Mouse (Mus musculus): ENCODE data around the gene Pmfbp1. TPM values are rescaled to one million over a fixed set of nuclear protein-coding genes. Genes with fewer than 3 reads are reported as not detected.

Pmfbp1 gene
- total RNA-seq, 2 experiments from 2014 or later = 0.10 to 0.12 TPM

DNA sequence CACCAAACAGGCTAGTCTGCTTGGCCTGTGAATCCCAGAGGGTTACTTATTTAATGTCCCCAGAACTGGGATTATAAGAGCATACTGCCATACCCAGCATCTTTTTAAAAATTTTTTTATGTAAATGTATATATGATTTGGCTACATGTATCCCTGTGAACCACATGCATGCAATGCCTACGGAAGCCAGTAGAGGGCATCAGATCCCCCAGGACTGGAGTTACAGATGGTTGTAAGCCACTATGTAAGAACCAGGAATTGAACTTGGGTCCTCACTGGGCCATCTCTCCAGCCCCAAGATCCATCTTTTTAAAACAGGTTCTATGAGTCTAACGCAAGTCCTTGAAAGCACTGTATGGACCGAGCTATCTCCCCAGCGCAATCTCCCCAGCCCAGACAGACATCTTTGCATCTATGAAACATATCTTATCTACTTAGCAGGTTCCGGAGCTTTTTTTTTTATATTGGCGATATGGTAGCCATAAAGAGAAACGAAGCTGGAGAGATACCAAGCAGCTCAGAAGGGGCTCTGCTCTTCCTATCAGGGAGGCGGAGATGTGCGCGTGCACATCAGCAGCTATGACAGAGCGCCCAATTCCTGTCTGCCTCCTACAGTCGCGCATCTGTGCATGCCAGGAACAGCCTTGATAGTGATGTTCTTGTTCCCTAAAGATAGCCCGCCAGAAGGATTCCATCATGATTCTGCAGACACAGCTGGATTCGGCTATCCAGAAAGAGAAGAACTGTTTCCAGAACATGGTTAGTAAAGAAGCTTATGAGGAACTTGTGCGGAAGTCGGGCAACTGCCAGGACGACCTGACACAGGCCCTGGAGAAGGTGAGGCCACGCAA lies 41.5 kb downstream of the Pmfbp1 start:
- peak in 1 of 2 experiments; percentile 25 for DNase-seq (ENCODE audit: low spot score in 2 of 2)
- TF ChIP-seq CTCF (conservative IDR thresholded peaks at IDR 0.05) = peak; percentile 78
- Histone ChIP-seq H3K4me3 (no peak overlapping the region), H3K27ac (no peak overlapping the region)

DNA sequence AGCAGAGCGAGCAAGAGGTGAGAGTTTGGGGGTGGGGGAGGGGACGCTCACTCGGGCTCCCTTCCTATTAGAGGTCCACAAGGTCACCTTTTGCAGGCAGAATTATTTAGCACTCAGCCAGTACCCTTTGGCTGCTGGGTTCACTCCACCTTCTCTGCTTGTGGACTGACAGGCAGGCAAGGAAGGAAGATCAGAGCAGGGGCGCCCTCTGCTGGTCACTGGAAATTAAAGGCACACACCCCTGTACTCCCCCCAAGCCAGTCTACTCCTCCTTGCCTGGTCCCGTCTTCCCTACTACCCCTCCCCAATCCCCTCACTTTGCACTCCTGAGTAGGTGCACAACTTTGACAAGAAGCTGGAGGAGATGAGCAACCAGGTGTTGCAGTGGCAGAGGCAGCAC lies 42.9 kb downstream of the Pmfbp1 start:
- Histone ChIP-seq H3K27ac (no peak overlapping the region), H3K4me3 (no peak overlapping the region)
- peak; percentile 75 to 78 for DNase-seq (ENCODE audit: low spot score in 2 of 2)
- peak; percentile 87 for TF ChIP-seq CTCF (conservative IDR thresholded peaks at IDR 0.05)

DNA sequence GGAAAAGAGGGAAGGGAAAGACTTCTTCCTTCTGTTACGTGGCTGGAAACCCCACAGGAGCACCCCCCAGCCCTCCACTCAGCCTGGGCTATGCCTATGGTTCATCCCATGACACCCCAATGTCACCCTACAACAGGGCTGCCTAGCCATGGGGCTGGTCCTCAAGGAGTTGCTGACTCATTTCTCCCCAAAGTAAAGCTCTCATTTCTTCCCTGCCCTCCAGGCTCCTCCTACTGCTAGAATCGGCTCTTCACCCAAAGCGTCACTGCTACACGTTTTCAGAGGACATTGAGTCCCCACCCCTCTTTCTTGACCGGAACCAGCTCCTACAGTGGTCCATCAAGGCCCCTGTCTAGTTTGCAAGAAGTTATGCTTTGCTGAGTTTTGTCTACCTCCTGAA lies 48.3 kb downstream of the Pmfbp1 start:
- no peak for TF ChIP-seq CTCF (conservative IDR thresholded peaks at IDR 0.05)
- Histone ChIP-seq H3K4me3 (no peak overlapping the region), H3K27ac (no peak overlapping the region)
- DNase-seq (ENCODE audit: low spot score in 2 of 2) = no peak

DNA sequence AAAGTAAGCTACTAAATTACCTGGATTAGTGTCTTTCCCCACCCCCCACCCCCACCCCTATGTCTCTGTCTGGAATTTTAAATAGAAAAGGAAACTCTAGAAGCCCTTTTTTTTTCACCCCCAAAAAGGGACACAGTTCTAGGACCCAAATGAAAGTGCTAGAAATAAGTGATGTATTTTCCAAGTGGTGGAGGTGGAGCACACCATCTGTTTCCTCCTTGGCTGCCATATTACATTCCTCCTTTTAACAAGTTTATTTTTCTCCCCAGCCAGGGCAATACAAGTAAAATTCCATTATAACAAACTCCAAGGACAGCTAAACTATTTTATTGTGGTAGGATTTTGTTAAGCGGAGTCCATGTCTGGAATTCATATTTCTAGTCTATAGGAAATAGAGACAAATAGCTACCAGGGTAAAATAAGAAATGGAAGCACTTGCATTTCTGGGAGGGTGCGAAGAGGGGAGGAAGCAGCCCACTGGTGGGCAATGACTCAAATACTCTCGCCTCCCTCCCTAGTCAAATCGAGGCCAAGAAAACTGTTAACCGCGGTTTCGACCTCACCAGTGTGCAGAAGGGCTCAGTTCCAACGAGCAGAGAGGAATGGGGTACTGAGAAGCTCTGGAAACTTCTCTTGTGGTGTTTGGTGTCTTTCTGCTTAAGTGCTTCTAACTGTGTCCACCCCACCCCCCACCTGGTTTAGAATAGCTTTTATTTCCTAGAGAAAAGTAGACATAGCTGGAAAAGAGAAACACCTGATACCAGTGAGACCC lies 49.1 kb downstream of the Pmfbp1 start:
- no peak for TF ChIP-seq CTCF (conservative IDR thresholded peaks at IDR 0.05)
- 0 out of 2 replicates have a peak overlapping the region, but pooled peaks have one; percentile 19 for H3K27ac ChIP-seq
- DNase-seq (ENCODE audit: low spot score in 2 of 2) = peak in 1 of 2 experiments; percentile 13
- H3K4me3 ChIP-seq = no peak overlapping the region

DNA sequence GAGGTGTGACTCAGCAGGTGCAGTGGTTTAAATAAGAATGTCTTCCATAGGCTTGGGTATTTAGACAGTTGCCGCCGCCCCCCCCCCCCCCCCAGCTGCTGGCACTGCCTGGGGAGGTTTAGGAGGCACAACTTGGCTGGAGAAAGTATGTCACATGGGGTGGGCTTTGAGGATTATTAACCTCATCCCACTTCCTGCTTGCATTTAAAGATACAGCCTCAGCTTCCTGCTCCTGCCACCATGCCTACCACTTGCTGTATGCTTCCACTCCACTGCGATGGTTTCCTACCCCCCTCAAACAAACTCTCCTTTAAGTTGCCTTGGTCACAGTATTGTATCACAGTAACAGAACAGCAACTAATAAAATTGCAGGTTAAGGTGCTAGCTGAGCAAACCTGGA lies 50.2 kb downstream of the Pmfbp1 start:
- no peak for DNase-seq (ENCODE audit: low spot score in 2 of 2)
- TF ChIP-seq CTCF (conservative IDR thresholded peaks at IDR 0.05) = no peak
- H3K27ac ChIP-seq = no peak overlapping the region

DNA sequence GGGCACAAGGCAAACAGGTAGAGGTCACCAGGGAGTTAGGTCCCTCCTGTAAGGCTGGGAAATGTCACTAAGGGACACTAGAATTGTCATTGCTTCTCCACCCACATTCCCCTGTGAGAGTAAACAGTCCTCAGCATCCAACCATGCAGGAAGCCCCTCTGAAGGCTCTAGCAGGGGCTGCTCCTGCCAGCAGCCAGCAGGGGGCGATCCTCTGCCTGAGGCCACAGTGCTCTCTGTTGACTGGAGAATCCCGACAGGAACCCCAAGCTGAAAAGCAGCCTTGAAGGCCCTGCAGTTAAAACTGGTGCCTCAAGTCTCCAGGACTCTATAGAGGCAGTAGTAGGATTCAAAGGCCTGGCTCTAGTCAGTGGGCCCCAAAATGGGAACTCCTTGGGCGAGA lies 57.8 kb downstream of the Pmfbp1 start:
- DNase-seq (ENCODE audit: low spot score in 2 of 2) = no peak
- TF ChIP-seq CTCF (conservative IDR thresholded peaks at IDR 0.05) = peak; percentile 81
- H3K4me3 ChIP-seq = no peak overlapping the region
- no peak overlapping the region for H3K27ac ChIP-seq

More for the DNA sequence above, 50.2 kb downstream of the Pmfbp1 start:
- H3K4me3 ChIP-seq = no peak overlapping the region

DNA sequence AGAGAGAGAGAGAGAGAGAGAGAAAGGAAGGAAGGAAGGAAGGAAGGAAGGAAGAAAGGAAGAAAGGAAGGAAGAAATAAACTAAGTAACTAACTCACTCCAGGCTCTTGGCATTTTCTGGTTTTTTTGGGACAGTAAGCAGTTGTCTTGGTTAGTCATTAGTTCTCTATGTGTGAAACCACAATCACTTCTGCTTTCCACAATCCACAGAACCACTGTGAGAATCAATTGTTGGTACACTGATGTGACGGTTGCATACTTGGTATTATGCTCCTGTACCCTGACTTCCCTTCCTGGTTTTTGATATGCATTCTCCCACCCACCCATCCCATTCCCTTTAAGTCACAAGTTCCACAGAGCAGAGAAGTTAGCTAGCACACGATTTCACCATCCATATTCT lies 70.1 kb downstream of the Pmfbp1 start:
- DNase-seq (ENCODE audit: low spot score in 2 of 2) = no peak
- TF ChIP-seq CTCF (conservative IDR thresholded peaks at IDR 0.05) = no peak
- Histone ChIP-seq H3K27ac (no peak overlapping the region), H3K4me3 (no peak overlapping the region)

DNA sequence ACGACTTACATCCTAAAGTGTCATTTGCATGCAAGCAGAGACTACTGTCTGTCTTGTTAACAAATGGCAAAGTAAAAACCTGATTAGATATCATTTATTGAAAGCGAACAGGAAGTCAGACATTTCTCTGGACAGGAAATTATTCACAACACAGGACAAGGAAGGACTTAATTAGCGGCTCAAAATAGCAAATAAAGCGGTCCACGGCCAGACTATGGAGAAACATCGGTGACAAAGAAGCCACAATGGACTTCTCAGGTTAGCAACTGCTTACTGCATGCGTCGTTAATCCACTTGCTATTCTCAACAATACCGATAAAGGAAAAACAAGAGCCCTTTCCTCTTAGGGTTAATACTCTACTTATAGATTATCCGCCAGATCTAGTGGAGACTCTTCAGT lies 70.9 kb downstream of the Pmfbp1 start:
- DNase-seq (ENCODE audit: low spot score in 2 of 2) = no peak
- TF ChIP-seq CTCF (conservative IDR thresholded peaks at IDR 0.05) = no peak
- Histone ChIP-seq H3K27ac (peak overlapping the region; percentile 95), H3K4me3 (peak overlapping the region; percentile 71)

DNA sequence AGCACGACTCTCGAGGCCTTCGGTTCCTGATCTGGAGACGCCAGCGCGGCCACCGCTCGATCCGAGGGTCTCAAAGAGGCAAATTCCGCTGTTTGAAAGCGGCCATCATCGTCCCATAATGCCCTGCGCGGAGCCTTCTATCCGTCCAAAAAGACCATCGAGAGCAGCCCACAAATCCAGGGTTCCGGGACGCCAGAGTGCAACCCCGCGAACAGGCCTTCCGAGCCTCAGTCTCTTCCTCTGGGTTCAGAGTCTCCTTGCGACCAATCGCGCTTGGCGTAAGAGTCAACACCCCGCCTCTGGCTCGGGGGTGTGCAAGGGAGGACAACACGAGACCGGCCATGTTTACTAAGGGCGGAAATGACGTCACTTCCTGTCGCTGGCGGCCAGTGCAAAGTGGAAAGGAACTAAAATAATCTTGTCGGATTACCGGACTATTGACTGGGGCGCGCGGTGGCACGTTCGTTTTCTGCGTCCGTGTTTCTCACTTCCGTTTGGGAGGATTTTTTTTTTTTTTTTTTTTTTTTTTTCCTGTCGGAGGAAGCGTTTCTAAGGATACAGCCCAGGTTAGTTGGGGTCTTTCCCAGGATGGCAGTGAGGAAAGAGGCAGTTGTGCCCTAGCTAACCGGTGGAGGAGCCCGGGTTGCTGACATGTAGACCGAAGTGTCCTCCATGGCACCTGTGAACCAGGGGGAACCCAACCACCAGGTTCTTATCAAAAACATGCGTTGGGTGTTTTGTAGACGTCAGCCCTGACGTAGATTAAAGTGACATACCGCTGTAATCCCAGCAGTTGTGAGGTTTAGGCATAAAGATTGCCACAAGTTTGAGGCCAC lies 71.9 kb downstream of the Pmfbp1 start, which contains the start of the genes Dhx38 and Txnl4b:
Gene Dhx38 (minus strand): TSS at position 364 of the 836 bp plus-strand sequence.
Gene Txnl4b (plus strand): TSS at position 395 of the 836 bp plus-strand sequence.
- no peak for TF ChIP-seq CTCF (conservative IDR thresholded peaks at IDR 0.05)
- H3K27ac ChIP-seq = peak within 1 kb of the TSS; percentile 95
- H3K4me3 ChIP-seq = peak within 1 kb of the TSS; percentile 71
- DNase-seq (ENCODE audit: low spot score in 2 of 2) = peak; percentile 98 to 99

DNA sequence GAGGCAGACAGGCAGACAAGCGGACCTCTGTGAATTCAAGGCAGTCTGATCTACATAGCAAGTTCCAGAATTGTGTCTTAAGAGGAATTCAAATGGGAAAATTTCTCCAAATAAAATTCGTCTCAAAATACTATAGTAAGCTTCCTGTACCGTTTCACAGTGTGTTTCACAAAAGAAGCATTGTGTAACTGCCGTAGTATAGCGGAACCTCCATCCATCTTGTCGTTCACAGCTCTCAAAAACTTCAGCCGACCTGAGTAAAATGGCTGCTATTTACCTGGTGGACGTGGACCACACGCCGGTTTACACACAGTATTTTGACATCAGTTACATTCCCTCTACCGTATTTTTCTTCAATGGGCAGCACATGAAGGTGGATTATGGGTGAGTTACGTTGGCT lies 77.3 kb downstream of the Pmfbp1 start:
- H3K27ac ChIP-seq = no peak overlapping the region
- TF ChIP-seq CTCF (conservative IDR thresholded peaks at IDR 0.05) = no peak
- no peak overlapping the region for H3K4me3 ChIP-seq
- DNase-seq (ENCODE audit: low spot score in 2 of 2) = no peak

DNA sequence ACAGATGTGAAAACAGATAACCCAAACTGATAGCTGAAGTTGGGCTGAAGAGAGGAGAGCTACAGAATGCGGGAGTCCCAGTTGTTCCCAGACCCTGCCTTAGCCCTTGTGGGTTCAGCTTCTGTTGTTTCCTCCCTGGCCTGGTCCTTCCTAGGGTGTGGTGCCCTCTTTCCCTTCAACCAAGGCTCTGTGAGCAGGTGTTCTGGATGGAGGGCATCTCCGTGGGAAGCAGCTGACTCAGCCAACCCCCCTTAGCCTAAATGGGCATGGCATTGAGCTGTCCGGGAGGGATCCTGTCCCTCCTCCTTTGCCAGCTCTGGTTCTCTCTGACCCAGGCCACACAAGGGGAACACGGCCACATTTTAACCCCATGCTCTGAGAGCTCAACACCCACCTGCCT lies 82.5 kb downstream of the Pmfbp1 start:
- no peak for DNase-seq (ENCODE audit: low spot score in 2 of 2)
- H3K4me3 ChIP-seq = no peak overlapping the region
- TF ChIP-seq CTCF (conservative IDR thresholded peaks at IDR 0.05) = no peak
- no peak overlapping the region for H3K27ac ChIP-seq

DNA sequence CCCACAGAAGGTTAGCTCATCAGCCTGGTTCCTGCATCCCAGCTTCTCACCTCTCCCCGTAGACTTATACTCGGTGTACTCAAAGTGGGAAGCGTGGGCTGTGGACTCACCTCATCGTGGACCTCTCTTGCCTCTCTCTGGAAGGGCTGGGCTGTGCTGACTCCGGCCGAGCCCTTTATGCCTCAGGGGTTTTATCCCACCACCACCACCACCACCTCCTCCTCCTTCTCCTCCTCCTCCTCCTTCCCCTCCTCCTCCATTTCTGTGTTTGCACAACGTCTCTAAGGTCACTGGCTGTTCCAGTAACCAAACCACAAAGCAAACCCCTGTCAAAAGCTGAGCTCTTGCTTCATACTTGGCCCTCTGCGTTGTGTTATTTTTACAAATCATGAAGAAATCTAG lies 85.1 kb downstream of the Pmfbp1 start, which contains the start of gene Hp:
Gene Hp (minus strand): TSS at position 273 of the 402 bp plus-strand sequence.
- DNase-seq (ENCODE audit: low spot score in 2 of 2) = no peak
- TF ChIP-seq CTCF (conservative IDR thresholded peaks at IDR 0.05) = no peak
- no peak within 1 kb of the TSS for H3K27ac ChIP-seq
- H3K4me3 ChIP-seq = no peak within 1 kb of the TSS

Data from layer of hippocampus, adult 2 months (tissue).